Mouse (Mus musculus) forebrain, embryonic 11.5 days (tissue): Measurements from ENCODE around the gene Hspa5. TPM values are rescaled to one million over a fixed set of nuclear protein-coding genes. Genes with fewer than 3 reads are reported as not detected.

Experiments
- ATAC-seq: fragments of 200-750 bp; cut with Nextera tagmentation; replicated peaks from 2 replicates; pipeline ENCODE4 v1.8.0; 2017; ENCODE audit warnings: moderate TSS enrichment; ENCODE audit not compliant: low FRiP score
- DNase-seq: peaks from one replicate; pipeline ENCODE4 v3.0.0-alpha.2; 2017; ENCODE audit warnings: low spot score
- H3K27ac ChIP-seq: fragments of 300-500 bp; sonication (generic); 2 replicates; pipeline ENCODE4 v1.5.1; 2014; ENCODE audit warnings: low read depth, low read length
- H3K27me3 ChIP-seq: fragments of 300-500 bp; sonication (generic); 2 replicates; pipeline ENCODE4 v1.6.1; 2014; ENCODE audit warnings: mild to moderate bottlenecking, low read length, mixed read lengths; ENCODE audit not compliant: control insufficient read depth, insufficient read depth
- H3K36me3 ChIP-seq: fragments of 300-500 bp; sonication (generic); 2 replicates; pipeline ENCODE4 v1.6.1; 2014; ENCODE audit warnings: mild to moderate bottlenecking, low read length, moderate library complexity, mixed read lengths; ENCODE audit not compliant: control insufficient read depth, insufficient read depth
- H3K4me1 ChIP-seq: fragments of 300-500 bp; sonication (generic); replicated peaks from 2 replicates; pipeline ENCODE4 v1.6.1; 2014; ENCODE audit warnings: low read length, mixed read lengths; ENCODE audit not compliant: control insufficient read depth, insufficient read depth
- H3K4me2 ChIP-seq: fragments of 300-500 bp; sonication (generic); 2 replicates; pipeline ENCODE4 v1.6.1; 2014; ENCODE audit warnings: low read depth, mild to moderate bottlenecking, low read length, moderate library complexity, mixed read lengths; ENCODE audit not compliant: severe bottlenecking
- H3K4me3 ChIP-seq: fragments of 300-500 bp; sonication (generic); 2 replicates; pipeline ENCODE4 v1.5.1; 2014; ENCODE audit warnings: low read depth, low read length
- H3K9ac ChIP-seq: fragments of 300-500 bp; sonication (generic); 2 replicates; pipeline ENCODE4 v1.6.1; 2014; ENCODE audit warnings: low read length
- H3K9me3 ChIP-seq: fragments of 300-500 bp; sonication (generic); 2 replicates; pipeline ENCODE4 v1.6.1; 2016; ENCODE audit warnings: low read length, mixed read lengths; ENCODE audit not compliant: control insufficient read depth
- WGBS: fragments of 180-500 bp; shearing (Covaris S2); extraction: QIAGEN DNeasy Blood & Tissue Kit; methylation state at CpG from one replicate; pipeline ENCODE4 v1.1.7; 2014; 5-methylcytosine and 5-hydroxymethylcytosine counted together
- polyA plus RNA-seq: library from polyadenylated mRNA; unstranded; fragments of >200 nt; fragmentation: Nextera tagmentation; extraction: Ambion mirVana; gene quantifications from 2 replicates; pipeline ENCODE4 v1.2.1, GENCODE M21; 2014

Gene Hspa5
- 731 and 789 TPM in 2 replicates for polyA plus RNA-seq

GRCm38 (mm10) chr2:34771368-34772226 is at the start of gene Hspa5:
Gene Hspa5 (plus strand): TSS chr2:34771970.
- H3K9ac ChIP-seq = peak within 1 kb of the TSS; percentile 98
- H3K27me3 ChIP-seq = no peaks in the 10 kb centered on the region
- H3K4me1 ChIP-seq = peaks cover 19% of the 10 kb centered on the region; the same call in 1 of the 2 replicates
- peak within 1 kb of the TSS; percentile 99 for H3K4me3 ChIP-seq
- no peaks in the 10 kb centered on the region; the same call in 1 of the 2 replicates for H3K9me3 ChIP-seq
- H3K36me3 ChIP-seq = peaks cover 25% of the 10 kb centered on the region
- ATAC-seq (peak; percentile 99), DNase-seq (peak; percentile 100)
- peak within 1 kb of the TSS; percentile 77 for H3K27ac ChIP-seq
- WGBS = under 1% methylated on average over 60 of the region's 60 CpGs
- H3K4me2 ChIP-seq = peak within 1 kb of the TSS; percentile 74

- H3K27ac ChIP-seq = no peak overlapping the region
- no peak overlapping the region for H3K9ac ChIP-seq
- peaks cover 3% of the 10 kb centered on the region; the same call in 1 of the 2 replicates for H3K36me3 ChIP-seq
- no peaks in the 10 kb centered on the region for H3K4me1 ChIP-seq
- WGBS = 97% methylated on average over 5 of the region's 5 CpGs
- no peaks in the 10 kb centered on the region for H3K27me3 ChIP-seq
- H3K4me2 ChIP-seq = no peak overlapping the region
- H3K9me3 ChIP-seq = no peaks in the 10 kb centered on the region
- no peak overlapping the region for H3K4me3 ChIP-seq
- DNase-seq (no peak), ATAC-seq (no peak)
Measured at GRCm38 (mm10) chr2:34725269-34725668, 46.5 kb upstream of the Hspa5 start.

GRCm38 (mm10) chr2:34727045-34727728 is 44.6 kb upstream of the Hspa5 start:
- peaks cover 3% of the 10 kb centered on the region; the same call in 1 of the 2 replicates for H3K36me3 ChIP-seq
- no peaks in the 10 kb centered on the region for H3K27me3 ChIP-seq
- no peak overlapping the region for H3K4me2 ChIP-seq
- WGBS = 93% methylated on average over 8 of the region's 8 CpGs
- no peaks in the 10 kb centered on the region for H3K4me1 ChIP-seq
- ATAC-seq = no peak
- H3K27ac ChIP-seq = no peak overlapping the region
- no peak overlapping the region for H3K9ac ChIP-seq
- H3K9me3 ChIP-seq = no peaks in the 10 kb centered on the region
- DNase-seq = no peak
- no peak overlapping the region for H3K4me3 ChIP-seq

GRCm38 (mm10) chr2:34736626-34737025 is 35.1 kb upstream of the Hspa5 start:
- Histone ChIP-seq H3K36me3 (no peaks in the 10 kb centered on the region), H3K9ac (no peak overlapping the region), H3K4me1 (no peaks in the 10 kb centered on the region), H3K27me3 (no peaks in the 10 kb centered on the region), H3K4me3 (no peak overlapping the region), H3K4me2 (no peak overlapping the region), H3K9me3 (no peaks in the 10 kb centered on the region), H3K27ac (no peak overlapping the region)
- WGBS = 84% methylated on average over 1 of the region's 1 CpGs
- no peak for DNase-seq
- ATAC-seq = no peak

GRCm38 (mm10) chr2:34737911-34738310 is 33.9 kb upstream of the Hspa5 start:
- H3K36me3 ChIP-seq = no peaks in the 10 kb centered on the region

GRCm38 (mm10) chr2:34739684-34740391 is 31.9 kb upstream of the Hspa5 start:
- Histone ChIP-seq H3K9ac (no peak overlapping the region), H3K4me2 (no peak overlapping the region), H3K27me3 (no peaks in the 10 kb centered on the region), H3K4me1 (no peaks in the 10 kb centered on the region), H3K36me3 (no peaks in the 10 kb centered on the region), H3K4me3 (no peak overlapping the region), H3K27ac (no peak overlapping the region), H3K9me3 (no peaks in the 10 kb centered on the region)
- whole genome bisulfite sequencing = 79% methylated on average over 1 of the region's 1 CpGs
- no peak for DNase-seq
- ATAC-seq = no peak

More at GRCm38 (mm10) chr2:34737911-34738310, 33.9 kb upstream of the Hspa5 start:
- Histone ChIP-seq H3K4me3 (no peak overlapping the region), H3K9ac (no peak overlapping the region), H3K9me3 (no peaks in the 10 kb centered on the region), H3K4me2 (no peak overlapping the region), H3K27ac (no peak overlapping the region), H3K27me3 (no peaks in the 10 kb centered on the region), H3K4me1 (no peaks in the 10 kb centered on the region)
- no peak for DNase-seq
- no peak for ATAC-seq
- 82% methylated on average over 1 of the region's 1 CpGs for WGBS

DNA sequence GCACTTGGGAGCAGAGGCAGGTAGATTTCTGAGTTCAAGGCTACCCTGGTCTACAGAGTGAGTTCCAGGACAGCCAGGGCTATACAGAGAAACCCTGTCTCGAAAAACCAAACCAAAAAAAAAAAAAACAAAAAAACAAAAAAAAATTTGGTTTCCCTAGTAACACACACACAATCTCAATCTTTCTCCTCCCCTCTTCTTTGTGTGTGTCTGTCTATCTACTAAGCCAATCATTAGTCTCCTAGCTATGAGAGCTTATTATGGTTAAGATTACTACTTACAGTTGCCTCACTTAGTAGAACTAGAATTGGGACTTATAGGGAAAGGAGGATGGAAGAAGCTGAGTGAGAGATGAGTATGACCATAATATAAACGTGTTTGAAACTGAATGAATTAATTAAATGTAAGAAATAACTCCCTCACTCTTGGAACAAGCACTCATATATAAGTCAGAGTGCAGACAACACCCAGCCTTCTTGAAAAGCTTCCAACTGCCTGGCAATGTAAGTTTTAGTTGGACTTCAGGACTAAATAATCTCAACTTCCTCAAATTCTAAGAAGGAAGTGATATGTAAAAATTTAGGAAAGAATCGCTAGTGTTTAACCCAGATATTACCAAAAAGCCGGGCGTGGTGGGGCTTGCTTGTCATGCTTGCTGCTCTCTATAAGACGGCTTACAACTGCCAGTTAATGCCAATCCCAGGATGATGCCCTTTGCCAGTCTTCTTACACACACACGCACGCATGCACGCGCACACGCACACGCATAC is 30.2 kb upstream of the Hspa5 start:
- H3K9ac ChIP-seq = no peak overlapping the region
- no peak for DNase-seq
- H3K4me3 ChIP-seq = no peak overlapping the region
- no peaks in the 10 kb centered on the region for H3K4me1 ChIP-seq
- no peak overlapping the region for H3K27ac ChIP-seq
- H3K9me3 ChIP-seq = no peaks in the 10 kb centered on the region
- 92% methylated on average over 12 of the region's 12 CpGs for WGBS
- ATAC-seq = no peak
- no peaks in the 10 kb centered on the region for H3K27me3 ChIP-seq
- no peak overlapping the region for H3K4me2 ChIP-seq
- H3K36me3 ChIP-seq = no peaks in the 10 kb centered on the region

DNA sequence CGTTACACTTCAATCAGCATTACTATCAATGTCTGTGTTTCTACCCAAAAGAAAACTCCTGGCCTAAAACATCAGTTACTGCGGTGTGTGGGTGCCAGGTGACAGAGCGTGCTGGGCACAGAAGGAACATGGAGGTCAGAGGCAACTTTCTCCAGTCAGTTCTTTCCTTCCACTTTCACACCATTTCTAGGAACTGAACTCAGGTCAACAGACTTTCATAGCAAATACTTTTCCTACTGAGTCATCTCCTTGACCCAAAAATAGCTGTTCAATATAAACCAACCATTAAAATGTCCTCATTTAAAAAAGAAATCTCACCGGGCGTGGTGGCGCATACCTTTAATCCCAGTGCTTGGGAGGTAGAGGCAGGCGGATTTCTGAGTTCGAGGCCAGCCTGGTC is 29.1 kb upstream of the Hspa5 start:
- 96% methylated on average over 8 of the region's 8 CpGs for WGBS
- Histone ChIP-seq H3K9me3 (no peaks in the 10 kb centered on the region), H3K36me3 (no peaks in the 10 kb centered on the region), H3K4me2 (no peak overlapping the region), H3K9ac (no peak overlapping the region), H3K27ac (no peak overlapping the region), H3K4me3 (no peak overlapping the region), H3K27me3 (no peaks in the 10 kb centered on the region), H3K4me1 (no peaks in the 10 kb centered on the region)
- DNase-seq = no peak
- ATAC-seq = no peak
